Mouse (Mus musculus) midbrain, embryonic 14.5 days (tissue): ENCODE data around the gene Smco1. TPM values are rescaled to one million over a fixed set of nuclear protein-coding genes. Genes with fewer than 3 reads are reported as not detected.
"Not testable (repeated sequence)": the region's sequence is repeated elsewhere in the genome, so short reads cannot be mapped to it uniquely, and the experiment has no call there.

Experiments used
- ATAC-seq: fragments of 200-750 bp; cut with Nextera tagmentation; 2 replicates; pipeline ENCODE4 v1.8.0; 2017; ENCODE audit warnings: moderate number of reproducible peaks, moderate library complexity; ENCODE audit not compliant: low FRiP score, low TSS enrichment
- DNase-seq: peaks from one replicate; pipeline ENCODE4 v3.0.0-alpha.2; 2015
- H3K27ac ChIP-seq: fragments of 300-500 bp; sonication (generic); replicated peaks from 2 replicates; pipeline ENCODE4 v1.5.1; 2014; ENCODE audit warnings: mild to moderate bottlenecking, low read depth, low read length, moderate library complexity
- H3K27me3 ChIP-seq: fragments of 300-500 bp; sonication (generic); 2 replicates; pipeline ENCODE4 v1.6.1; 2014; ENCODE audit warnings: low read length, control low read depth, mixed read lengths; ENCODE audit not compliant: control insufficient read depth, insufficient read depth
- H3K36me3 ChIP-seq: fragments of 300-500 bp; sonication (generic); 2 replicates; pipeline ENCODE4 v1.6.1; 2014; ENCODE audit warnings: low read length, control low read depth; ENCODE audit not compliant: control insufficient read depth, insufficient read depth
- H3K4me1 ChIP-seq: fragments of 300-500 bp; sonication (generic); 2 replicates; pipeline ENCODE4 v1.6.1; 2014; ENCODE audit warnings: mild to moderate bottlenecking, antibody characterized with exemption, low read length, control low read depth; ENCODE audit not compliant: control insufficient read depth, insufficient read depth
- H3K4me2 ChIP-seq: fragments of 300-500 bp; sonication (generic); 2 replicates; pipeline ENCODE4 v1.6.1; 2014; ENCODE audit warnings: mild to moderate bottlenecking, low read length, moderate library complexity
- H3K4me3 ChIP-seq: fragments of 300-500 bp; sonication (generic); replicated peaks from 2 replicates; pipeline ENCODE4 v1.5.1; 2014; ENCODE audit warnings: low read depth, low read length
- H3K9ac ChIP-seq: fragments of 300-500 bp; sonication (generic); replicated peaks from 2 replicates; pipeline ENCODE4 v1.6.1; 2014; ENCODE audit warnings: mild to moderate bottlenecking, low read length, moderate library complexity
- H3K9me3 ChIP-seq: fragments of 300-500 bp; sonication (generic); 2 replicates; pipeline ENCODE4 v1.6.1; 2016; ENCODE audit warnings: low read length, control low read depth, mixed read lengths; ENCODE audit not compliant: control insufficient read depth
- WGBS: fragments of 180-500 bp; shearing (Covaris S2); extraction: QIAGEN DNeasy Blood & Tissue Kit; methylation state at CpG from one replicate; pipeline ENCODE4 v1.1.7; 2014; 5-methylcytosine and 5-hydroxymethylcytosine counted together
- polyA plus RNA-seq: library from polyadenylated mRNA; unstranded; fragments of >200 nt; fragmentation: Nextera tagmentation; extraction: Ambion mirVana; gene quantifications from 2 replicates; pipeline ENCODE4 v1.2.1, GENCODE M21; 2014

Smco1 gene
- polyA plus RNA-seq, 1 experiment from 2014 or later: not detected

DNA sequence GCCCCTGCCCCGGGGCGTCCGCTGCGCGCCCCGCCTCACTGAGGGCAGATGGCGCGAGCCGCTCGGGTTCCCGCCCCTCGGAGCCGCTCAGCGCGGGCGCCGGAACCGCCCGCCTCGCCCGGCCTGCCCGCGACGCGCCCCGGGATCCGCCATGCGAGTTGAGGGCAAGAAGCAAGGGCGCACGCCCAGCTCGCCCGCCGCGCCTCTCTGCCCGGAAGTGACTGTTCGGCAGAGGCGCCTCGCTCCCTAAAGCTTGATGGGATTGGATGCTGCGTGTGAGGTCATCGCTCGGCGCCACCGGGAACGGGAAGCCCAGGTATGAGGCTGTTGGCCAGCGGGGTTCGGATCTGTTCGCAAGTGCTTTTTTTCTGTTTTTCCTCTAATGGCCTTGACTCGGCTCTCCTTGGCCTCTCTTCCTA, 24.3 kb upstream of the Smco1 start, which contains the start of the genes Fbxo45 and Wdr53:
Gene Fbxo45 (minus strand): TSS at position 207 of the 419 bp plus-strand sequence.
Gene Wdr53 (plus strand): TSS at position 276 of the 419 bp plus-strand sequence.
- peak within 1 kb of the TSS; percentile 93 for H3K27ac ChIP-seq
- peak within 1 kb of the TSS; percentile 88 for H3K9ac ChIP-seq
- no peaks in the 10 kb centered on the region for H3K9me3 ChIP-seq
- DNase-seq (peak; percentile 97), ATAC-seq (peak; percentile 99)
- peak within 1 kb of the TSS; percentile 81 for H3K4me2 ChIP-seq
- under 1% methylated on average over 44 of the region's 48 CpGs for WGBS
- H3K36me3 ChIP-seq: peaks cover 3% of the 10 kb centered on the region; the same call in 1 of the 2 replicates
- H3K4me1 ChIP-seq: peaks cover 17% of the 10 kb centered on the region
- no peaks in the 10 kb centered on the region for H3K27me3 ChIP-seq
- H3K4me3 ChIP-seq: peak within 1 kb of the TSS; percentile 76

- H3K4me2 ChIP-seq, H3K27ac ChIP-seq, H3K9me3 ChIP-seq, H3K27me3 ChIP-seq, H3K36me3 ChIP-seq, H3K9ac ChIP-seq, H3K4me1 ChIP-seq, H3K4me3 ChIP-seq, ATAC-seq: not testable (repeated sequence)
- WGBS: 91% methylated on average over 2 of the region's 2 CpGs
- peak; percentile 23 for DNase-seq
These were observed 7.0 kb upstream of the Smco1 start for GRCm38 (mm10) chr16:32264225-32264624.

- DNase-seq: no peak
- Histone ChIP-seq H3K4me1 (peaks cover under 1% of the 10 kb centered on the region), H3K9me3 (0 out of 2 replicates have a peak, but pooled peaks cover 3% of the 10 kb centered on the region), H3K27me3 (no peaks in the 10 kb centered on the region), H3K4me2 (no peak overlapping the region), H3K9ac (no peak overlapping the region), H3K4me3 (no peak overlapping the region), H3K36me3 (no peaks in the 10 kb centered on the region), H3K27ac (no peak overlapping the region)
- 60% methylated on average over 9 of the region's 9 CpGs for WGBS
- no peak for ATAC-seq
These were observed 2.1 kb downstream of the Smco1 start for GRCm38 (mm10) chr16:32273338-32273737.

- H3K27ac ChIP-seq: no peak overlapping the region
- peaks cover 16% of the 10 kb centered on the region for H3K4me1 ChIP-seq
- ATAC-seq (no peak), DNase-seq (no peak)
- no peaks in the 10 kb centered on the region for H3K36me3 ChIP-seq
- WGBS: 91% methylated on average over 6 of the region's 6 CpGs
- H3K27me3 ChIP-seq: no peaks in the 10 kb centered on the region
- no peaks in the 10 kb centered on the region for H3K9me3 ChIP-seq
- H3K9ac ChIP-seq: no peak overlapping the region
- no peak overlapping the region for H3K4me3 ChIP-seq
- no peak overlapping the region for H3K4me2 ChIP-seq
These were observed 3.8 kb downstream of the Smco1 start for GRCm38 (mm10) chr16:32275041-32275440.

- no peak overlapping the region for H3K9ac ChIP-seq
- no peaks in the 10 kb centered on the region for H3K9me3 ChIP-seq
- H3K27me3 ChIP-seq: no peaks in the 10 kb centered on the region
- H3K4me2 ChIP-seq: no peak overlapping the region
- no peak overlapping the region for H3K4me3 ChIP-seq
- no peak overlapping the region for H3K27ac ChIP-seq
- H3K36me3 ChIP-seq: no peaks in the 10 kb centered on the region
- ATAC-seq (no peak), DNase-seq (no peak)
- peaks cover 17% of the 10 kb centered on the region for H3K4me1 ChIP-seq
- 80% methylated on average over 1 of the region's 1 CpGs for WGBS
These were observed 4.6 kb downstream of the Smco1 start for GRCm38 (mm10) chr16:32275830-32276229.

GRCm38 (mm10) chr16:32277308-32278256, 6.3 kb downstream of the Smco1 start, which contains the start of gene Rnf168:
Rnf168 (plus strand) TSS chr16:32277459.
- H3K27me3 ChIP-seq: no peaks in the 10 kb centered on the region
- ATAC-seq: peak; percentile 83
- H3K27ac ChIP-seq: peak within 1 kb of the TSS; percentile 94
- peaks cover 23% of the 10 kb centered on the region for H3K4me1 ChIP-seq
- peak within 1 kb of the TSS; percentile 88 for H3K4me3 ChIP-seq
- H3K36me3 ChIP-seq: no peaks in the 10 kb centered on the region
- peak within 1 kb of the TSS; percentile 58 for H3K4me2 ChIP-seq
- WGBS: under 1% methylated on average over 75 of the region's 75 CpGs
- H3K9me3 ChIP-seq: no peaks in the 10 kb centered on the region
- peak within 1 kb of the TSS; percentile 91 for H3K9ac ChIP-seq
- peak; percentile 93 for DNase-seq

DNA sequence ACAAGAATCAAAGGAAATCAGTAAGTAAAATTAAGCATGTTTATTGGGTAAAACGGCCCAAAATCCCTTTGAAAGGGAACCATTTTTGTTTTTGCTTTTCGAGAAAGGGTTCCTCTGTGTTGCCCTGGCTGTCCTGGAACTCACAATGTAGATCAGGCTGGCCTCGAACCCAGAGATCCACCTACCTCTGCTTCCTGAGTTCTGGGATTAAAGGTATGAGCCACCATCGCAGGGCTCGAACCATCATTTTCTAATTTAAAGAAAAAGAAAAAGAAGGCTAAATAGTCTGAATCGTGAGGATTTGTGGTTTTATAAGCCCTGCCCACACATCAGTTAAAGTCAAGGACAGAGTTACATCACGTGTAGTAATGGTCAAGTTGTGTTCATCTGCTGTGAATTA, 7.1 kb downstream of the Smco1 start:
- Histone ChIP-seq H3K9me3 (no peaks in the 10 kb centered on the region), H3K4me1 (peaks cover 23% of the 10 kb centered on the region), H3K4me3 (peak overlapping the region; percentile 88), H3K9ac (peak overlapping the region; percentile 91), H3K27ac (peak overlapping the region; percentile 94), H3K27me3 (no peaks in the 10 kb centered on the region), H3K36me3 (peaks cover 5% of the 10 kb centered on the region), H3K4me2 (peak overlapping the region; percentile 58)
- DNase-seq (no peak), ATAC-seq (no peak)
- WGBS: 61% methylated on average over 7 of the region's 7 CpGs

DNA sequence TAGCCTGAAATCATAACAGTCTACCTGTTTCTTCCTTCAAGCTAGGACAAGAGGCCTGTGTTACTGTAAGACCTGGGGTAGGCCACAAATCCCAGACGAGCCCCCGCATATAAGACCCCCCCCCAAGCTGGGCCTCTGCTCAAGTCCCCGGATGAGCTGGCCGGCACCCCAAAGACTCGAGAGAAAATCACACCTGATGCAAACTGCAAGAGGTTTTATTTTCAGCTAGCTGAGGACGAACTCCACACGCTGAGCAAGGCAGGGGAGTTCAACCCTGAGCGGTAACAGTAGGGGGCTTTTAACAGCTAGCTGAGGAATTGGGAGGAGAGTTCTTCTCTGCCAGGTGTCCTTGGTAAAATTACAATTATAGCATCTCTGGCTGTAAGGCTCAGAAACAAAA, 8.9 kb downstream of the Smco1 start:
- Histone ChIP-seq H3K4me1 (peaks cover 23% of the 10 kb centered on the region), H3K36me3 (peaks cover 23% of the 10 kb centered on the region), H3K9ac (no peak overlapping the region), H3K27ac (no peak overlapping the region), H3K9me3 (no peaks in the 10 kb centered on the region), H3K27me3 (no peaks in the 10 kb centered on the region), H3K4me3 (peak overlapping the region; percentile 13; the same call in 1 of the 2 replicates), H3K4me2 (peak overlapping the region; percentile 58)
- DNase-seq: no peak
- no peak for ATAC-seq
- 97% methylated on average over 8 of the region's 8 CpGs for WGBS
